ENCODE assay signal across 22 mouse cellular contexts in the genomic region with DNA sequence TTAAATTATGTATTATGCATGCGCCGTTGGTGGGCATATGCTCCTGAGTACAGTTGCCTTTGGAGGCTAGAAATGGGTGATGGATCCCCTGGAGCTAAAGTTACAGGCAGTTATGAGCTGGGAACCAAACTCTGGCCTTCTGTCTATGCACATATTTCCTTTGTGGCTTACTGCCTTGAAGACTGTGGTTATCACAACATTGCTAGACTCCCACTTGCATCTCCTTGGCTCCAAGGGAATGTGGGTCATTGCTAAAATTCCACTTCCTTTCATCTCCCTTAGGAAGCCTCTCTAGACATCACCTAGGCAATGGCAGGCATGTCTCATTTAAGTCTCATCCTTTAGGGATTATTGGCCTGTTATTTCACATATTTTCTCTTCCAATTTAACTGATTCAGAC.
"Had no signal": no experiment of that assay in that cellular context is flagged by ENCODE, and none has a peak within 500 bp of the region (broad histone marks: within the 10 kb centered on the region; RNA-seq: fewer than 3 reads in every experiment).

No protein-coding gene starts in this region.

- H3K27ac ChIP-seq: liver, embryonic 15.5 days; lung, embryonic 15.5 days; macrophage; midbrain, embryonic 13.5 days; neural tube, embryonic 13.5 days; neural tube, embryonic 15.5 days had no signal

- H3K4me2 ChIP-seq: liver, embryonic 15.5 days; lung, embryonic 15.5 days; midbrain, embryonic 11.5 days; midbrain, embryonic 13.5 days; neural tube, embryonic 13.5 days; neural tube, embryonic 15.5 days had no signal

- ATAC-seq: liver, postnatal 0 days; lung, postnatal 0 days; midbrain, embryonic 13.5 days; midbrain, embryonic 16.5 days had no signal

- H3K36me3 ChIP-seq: liver, embryonic 15.5 days; lung, embryonic 15.5 days; midbrain, embryonic 13.5 days; neural tube, embryonic 13.5 days; neural tube, embryonic 15.5 days had no signal

- H3K4me3 ChIP-seq: liver, embryonic 15.5 days; lung, embryonic 15.5 days; megakaryocyte, embryonic 14.5 days; midbrain, embryonic 13.5 days; myocyte; neural tube, embryonic 13.5 days; neural tube, embryonic 15.5 days had no signal

- H3K9me3 ChIP-seq: liver, embryonic 15.5 days; lung, embryonic 15.5 days; megakaryocyte, embryonic 14.5 days; midbrain, embryonic 13.5 days; neural tube, embryonic 13.5 days; neural tube, embryonic 15.5 days had no signal

- H3K4me1 ChIP-seq: liver, embryonic 15.5 days; lung, embryonic 15.5 days; megakaryocyte, embryonic 14.5 days; midbrain, embryonic 13.5 days; neural tube, embryonic 13.5 days had no signal

- H3K27me3 ChIP-seq: liver, embryonic 15.5 days; lung, embryonic 15.5 days; megakaryocyte, embryonic 14.5 days; midbrain, embryonic 13.5 days; neural tube, embryonic 13.5 days; neural tube, embryonic 15.5 days had no signal

- DNase-seq: liver, postnatal 0 days; lung, adult 2 months; lung, postnatal 14 days; lung, postnatal 36 days; retina, postnatal 1 day; right cerebral cortex, postnatal 14 days; right cerebral cortex, postnatal 4 days; spleen, adult 18-20 months; thymus, adult 18-20 months; thymus, postnatal 14 days; thymus, postnatal 36 days had no signal

- H3K9ac ChIP-seq: liver, embryonic 15.5 days; liver, postnatal 0 days; lung, embryonic 15.5 days; midbrain, embryonic 13.5 days; neural tube, embryonic 13.5 days; neural tube, embryonic 15.5 days had no signal
